Mouse (Mus musculus) spleen, postnatal 4 days (tissue): ENCODE data around the gene Trim67.
A peak's percentile ranks its signal among the peaks of the same experiment; 100 is the strongest.

Experiments used
- DNase-seq, 2 experiments: peaks; one replicate each; pipeline ENCODE4 v3.0.0; 2022; ENCODE audit warnings: low spot score in 2 of 2

The Trim67 gene

GRCm38 (mm10) chr8:124792708-124793107 lies at the start of gene Trim67:
Gene Trim67, plus strand, starts transcription at chr8:124793092.
- DNase-seq: no peak

DNA sequence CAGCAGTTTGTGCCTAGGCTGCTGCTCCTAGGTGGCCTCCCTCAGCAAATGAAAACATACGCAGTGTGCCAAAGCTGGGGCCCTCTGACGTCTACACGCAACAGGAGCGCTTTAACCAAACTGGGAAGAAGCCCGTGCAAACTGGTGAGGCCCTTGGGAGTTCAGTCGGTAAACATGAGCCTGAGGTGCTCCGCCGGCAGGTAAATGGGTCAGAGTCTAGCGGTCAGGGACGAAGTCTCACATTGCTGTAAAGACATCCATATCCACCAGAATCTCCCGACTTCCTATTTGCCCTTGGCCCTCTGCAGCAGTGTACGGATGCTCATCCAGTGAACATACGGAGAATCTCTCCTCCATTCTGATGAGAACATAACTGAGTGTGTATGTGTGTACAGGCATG lies 46.2 kb upstream of the Trim67 start:
- DNase-seq: no peak

DNA sequence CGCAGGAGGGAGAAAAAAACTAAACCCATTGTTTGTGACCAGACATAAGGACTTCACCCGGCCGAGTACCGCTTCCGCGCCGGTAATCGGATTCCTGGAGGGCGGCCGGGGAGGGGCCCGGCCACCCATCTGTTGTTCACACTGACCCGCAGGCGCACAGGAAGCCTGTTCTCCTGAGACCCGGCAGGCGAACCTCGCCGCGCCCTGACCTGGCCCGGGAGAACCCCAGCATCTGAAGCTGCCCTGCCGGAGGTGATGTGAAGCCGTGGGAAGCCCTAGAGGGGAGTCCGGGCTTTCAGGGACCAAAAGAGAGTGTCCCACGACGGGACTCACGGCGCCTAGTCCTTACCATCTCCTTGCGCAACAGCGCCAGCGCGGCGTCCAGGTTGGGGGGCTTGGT lies 41.7 kb upstream of the Trim67 start:
- DNase-seq: no peak

- DNase-seq: peak; percentile 63 to 82
Measured at GRCm38 (mm10) chr8:124751709-124752173, 41.2 kb upstream of the Trim67 start, which contains the start of gene Fam89a. Gene Fam89a, minus strand, starts transcription at chr8:124751832.

DNA sequence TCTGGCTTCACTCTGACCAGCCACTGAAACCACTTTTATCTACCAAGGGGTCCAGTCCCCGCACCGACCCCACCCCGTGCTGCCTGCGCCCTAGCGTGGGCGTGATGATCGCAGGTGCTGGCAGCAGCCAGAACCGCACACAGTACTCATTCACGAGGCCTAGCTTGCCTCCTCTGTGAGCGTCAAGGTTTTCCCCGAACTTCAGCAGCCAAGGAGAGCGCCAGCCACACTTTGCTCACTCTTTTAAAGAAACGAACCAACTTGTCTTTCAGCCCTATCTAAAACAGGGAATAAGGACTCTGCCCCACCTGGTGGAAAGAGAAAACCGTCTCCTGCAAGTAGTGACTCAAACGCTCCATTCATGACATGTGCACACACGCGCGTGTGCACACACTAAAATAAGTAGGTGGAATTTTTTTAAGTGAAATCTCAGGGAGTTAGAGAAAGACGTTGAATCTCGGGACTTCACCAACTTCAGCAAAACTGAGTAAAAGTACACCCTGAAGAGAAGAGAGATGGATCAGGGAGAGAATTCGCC lies 40.5 kb upstream of the Trim67 start:
- no peak for DNase-seq

- DNase-seq: no peak
Measured at GRCm38 (mm10) chr8:124754101-124754791, 38.6 kb upstream of the Trim67 start.

DNA sequence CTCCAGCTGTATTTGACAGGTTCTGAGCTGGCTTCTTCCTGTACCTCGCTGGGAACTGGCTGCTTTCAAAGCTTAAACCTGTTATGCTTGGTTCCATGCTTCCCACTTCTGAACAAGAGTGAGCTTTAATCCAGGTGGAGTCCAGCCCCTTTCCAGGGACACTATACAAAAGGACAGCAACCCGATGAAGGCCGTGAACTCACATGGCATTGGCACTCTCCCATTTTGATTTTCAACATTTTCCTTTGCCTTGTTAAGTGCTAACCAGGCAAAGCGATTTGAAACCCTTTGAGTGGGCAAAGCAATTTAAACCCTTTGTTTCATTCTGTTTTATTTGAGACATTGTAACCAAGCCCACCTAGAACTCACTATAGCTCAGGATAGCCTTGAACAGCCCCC lies 38.1 kb upstream of the Trim67 start:
- no peak for DNase-seq

- DNase-seq: no peak
Measured at GRCm38 (mm10) chr8:124755481-124755880, 37.4 kb upstream of the Trim67 start.

- DNase-seq: no peak
Measured at GRCm38 (mm10) chr8:124756153-124756552, 36.7 kb upstream of the Trim67 start.

GRCm38 (mm10) chr8:124756601-124757000 lies 36.3 kb upstream of the Trim67 start:
- no peak for DNase-seq

GRCm38 (mm10) chr8:124758544-124758943 lies 34.3 kb upstream of the Trim67 start:
- peak; percentile 54 to 75 for DNase-seq

DNA sequence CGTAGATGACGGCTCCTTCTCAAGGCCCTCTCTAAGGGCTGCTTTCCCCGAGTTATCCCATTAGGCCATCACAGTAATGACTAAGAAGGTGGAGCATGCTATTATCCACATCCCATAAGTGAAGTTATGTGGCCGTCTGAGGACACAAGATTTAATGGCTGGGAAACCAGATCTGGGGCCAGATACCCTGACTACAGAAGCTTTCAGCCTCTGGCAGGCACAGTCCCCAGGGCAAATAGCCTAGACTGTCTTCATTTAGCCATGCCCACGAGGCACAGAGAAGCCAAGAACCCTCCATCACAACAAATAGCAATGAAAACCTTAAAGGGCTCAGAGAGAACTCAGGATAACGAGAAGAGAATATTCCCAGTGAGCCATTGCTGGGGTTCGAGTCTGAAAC lies 29.8 kb upstream of the Trim67 start:
- no peak for DNase-seq

GRCm38 (mm10) chr8:124772389-124772788 lies 20.5 kb upstream of the Trim67 start:
- DNase-seq: no peak

- DNase-seq: peak; percentile 41 to 81
Measured at GRCm38 (mm10) chr8:124775695-124776094, 17.2 kb upstream of the Trim67 start.

GRCm38 (mm10) chr8:124780236-124780635 lies 12.7 kb upstream of the Trim67 start:
- DNase-seq: no peak

- no peak for DNase-seq
Measured at GRCm38 (mm10) chr8:124782431-124782830, 10.5 kb upstream of the Trim67 start.

DNA sequence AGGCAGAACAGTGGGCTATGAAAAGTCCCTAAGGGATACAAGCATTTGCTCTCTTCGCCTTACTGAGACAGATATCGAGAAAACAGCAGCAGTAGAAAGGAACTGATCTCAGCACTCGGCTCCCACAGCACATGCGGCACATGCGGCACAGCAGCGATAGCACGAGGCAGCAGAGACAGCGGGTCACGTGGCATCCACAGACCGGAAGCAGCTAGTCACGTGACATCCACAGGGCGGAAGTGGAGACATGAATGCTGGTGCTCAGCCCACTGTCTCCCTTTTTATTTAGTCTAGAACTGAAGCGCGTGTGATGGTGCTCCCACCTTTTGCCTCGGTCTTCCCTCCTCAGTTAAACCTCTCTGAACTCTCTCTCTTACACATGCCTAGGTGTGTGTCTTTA lies 9.7 kb upstream of the Trim67 start:
- no peak for DNase-seq

DNA sequence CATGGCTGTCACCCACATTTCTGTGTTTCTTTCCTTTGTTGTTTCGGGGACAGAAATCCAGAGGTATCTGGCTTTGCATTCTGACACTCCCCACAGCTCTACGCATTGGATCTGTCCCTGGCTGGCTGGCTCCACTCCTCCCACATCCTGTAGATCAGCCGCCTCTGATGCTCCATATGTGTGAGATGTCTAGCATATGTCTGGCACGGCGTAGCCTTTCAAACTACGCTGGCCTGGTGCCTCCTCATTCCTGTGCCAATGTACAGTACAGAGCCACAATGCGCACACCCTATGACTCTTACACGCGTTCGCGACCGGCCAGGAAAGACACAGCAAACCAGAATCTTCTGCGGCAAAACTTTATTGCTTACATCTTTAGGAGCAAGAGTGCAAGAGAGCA lies 8.3 kb upstream of the Trim67 start:
- no peak for DNase-seq

GRCm38 (mm10) chr8:124790676-124791075 lies 2.2 kb upstream of the Trim67 start:
- no peak for DNase-seq

DNA sequence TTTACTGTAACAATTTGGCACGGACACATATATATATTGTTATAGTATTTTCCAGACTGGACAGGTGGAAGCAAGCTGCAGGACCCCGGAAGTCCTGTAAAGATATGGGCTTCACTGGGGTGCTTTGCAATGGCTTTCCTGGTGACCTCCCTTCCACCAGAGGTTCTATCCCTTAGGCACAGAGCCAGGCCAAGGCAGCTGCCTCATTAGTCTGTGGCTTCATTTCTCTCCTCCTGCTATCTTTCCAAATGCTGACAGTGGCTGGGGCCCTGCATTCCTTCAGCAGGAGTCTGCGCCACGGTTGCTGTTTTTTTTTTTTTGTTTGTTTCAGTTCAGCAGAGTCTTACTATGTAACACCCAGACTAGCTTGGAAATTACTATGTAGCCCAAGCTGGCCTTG lies 1.1 kb upstream of the Trim67 start:
- no peak for DNase-seq

DNA sequence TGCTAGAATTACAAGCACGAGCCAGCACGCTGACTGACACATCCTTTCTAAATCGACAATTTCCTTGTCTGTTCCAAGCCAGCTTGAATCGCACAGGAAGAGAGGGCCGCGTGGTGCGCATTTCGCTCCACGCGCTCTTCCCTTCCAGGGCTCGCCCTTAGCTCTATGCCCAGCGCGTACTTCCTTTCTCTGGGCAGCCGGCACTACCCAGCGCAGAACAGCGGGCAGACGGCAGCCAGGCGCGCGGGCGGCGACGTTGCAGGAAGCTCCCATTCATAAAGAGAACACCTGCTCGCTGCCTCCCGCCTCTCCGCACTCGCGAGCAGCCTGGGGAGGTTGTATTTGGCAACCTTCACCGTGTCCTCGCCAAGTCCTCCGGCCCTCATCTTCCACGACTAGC lies 706 bp upstream of the Trim67 start:
- DNase-seq: no peak

GRCm38 (mm10) chr8:124793172-124793651 lies 320 bp downstream of the Trim67 start:
- peak; percentile 81 to 94 for DNase-seq

GRCm38 (mm10) chr8:124793661-124794485 lies 981 bp downstream of the Trim67 start:
- no peak for DNase-seq
